Mouse (Mus musculus): ENCODE measurements at regions not wholly inside any gene's neighbourhood (a gene's known extent, or its start where the extent isn't known, plus 50 kb on each side); places are given as distances from the start of the nearest gene placed in this dataset.

DNA sequence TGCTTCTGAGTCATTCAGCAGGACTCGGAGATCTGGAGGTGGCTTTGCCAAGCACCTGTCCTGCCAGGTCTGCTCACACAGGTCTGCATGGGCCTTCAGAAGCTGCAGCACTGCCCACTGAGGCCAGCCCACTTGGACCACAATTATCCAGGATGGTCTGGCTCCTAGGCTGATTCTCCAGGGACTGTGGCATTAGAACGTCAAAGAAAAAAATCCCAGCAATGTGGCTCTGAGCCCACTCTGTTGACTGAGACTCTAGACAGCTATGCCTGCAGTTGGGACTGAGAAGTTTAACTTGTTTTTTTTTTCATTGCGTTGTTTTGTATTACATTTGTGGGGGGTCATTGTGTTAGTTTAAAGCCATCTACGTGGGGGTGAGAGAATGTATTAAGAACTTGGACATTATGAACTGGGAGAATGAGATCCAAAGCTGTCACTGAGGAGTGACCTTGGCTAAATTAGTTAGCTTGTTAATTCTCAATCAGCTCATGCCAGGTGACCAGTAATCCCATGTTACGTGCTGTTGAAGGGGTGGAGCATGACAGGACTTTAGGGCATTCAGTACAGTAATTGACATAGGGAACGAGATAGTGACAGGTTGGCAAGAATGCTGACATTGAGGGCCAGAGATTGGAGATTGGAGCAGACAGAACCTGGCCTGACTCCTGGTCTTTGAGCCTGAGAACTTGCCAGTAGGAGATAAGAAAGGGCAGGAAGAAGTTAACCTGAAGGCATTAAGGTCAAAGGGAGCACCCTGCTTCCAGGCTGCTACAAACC lies 232.0 kb upstream of the Il12b start:
- 68% methylated on average over 6 of the region's 6 CpGs for WGBS
- no peak overlapping the region for H3K4me3 ChIP-seq (ENCODE audit: insufficient read depth, low read depth, low read length)
- H3K27ac ChIP-seq (ENCODE audit: insufficient read depth, low read depth, low read length), result no peak overlapping the region

GRCm38 (mm10) chr11:44172478-44172877 lies 227.4 kb upstream of the Il12b start:
- H3K4me3 ChIP-seq (ENCODE audit: insufficient read depth, low read depth, low read length), result no peak overlapping the region
- TF ChIP-seq CTCF (conservative IDR thresholded peaks at IDR 0.05; ENCODE audit: insufficient read depth, insufficient read length, low read depth, low read length) (no peak), POLR2A (IDR thresholded peaks at IDR 0.05; ENCODE audit: low read depth, low read length) (no peak)

More for the DNA sequence above, 232.0 kb upstream of the Il12b start:
- no peaks in the 10 kb centered on the region for H3K36me3 ChIP-seq (ENCODE audit: control insufficient read depth, insufficient read depth, low read length)
- H3K4me1 ChIP-seq (ENCODE audit: control insufficient read depth, insufficient read depth, low read length), result no peaks in the 10 kb centered on the region
- H3K27me3 ChIP-seq (replicated peaks; ENCODE audit: control insufficient read depth, insufficient read depth, low read length), result no peaks in the 10 kb centered on the region; the same call in 1 of the 2 replicates
- TF ChIP-seq CTCF (conservative IDR thresholded peaks at IDR 0.05; ENCODE audit: insufficient read depth, insufficient read length, low read depth, low read length), result no peak
- TF ChIP-seq POLR2A (IDR thresholded peaks at IDR 0.05; ENCODE audit: low read depth, low read length), result no peak
- DNase-seq, result no peak

DNA sequence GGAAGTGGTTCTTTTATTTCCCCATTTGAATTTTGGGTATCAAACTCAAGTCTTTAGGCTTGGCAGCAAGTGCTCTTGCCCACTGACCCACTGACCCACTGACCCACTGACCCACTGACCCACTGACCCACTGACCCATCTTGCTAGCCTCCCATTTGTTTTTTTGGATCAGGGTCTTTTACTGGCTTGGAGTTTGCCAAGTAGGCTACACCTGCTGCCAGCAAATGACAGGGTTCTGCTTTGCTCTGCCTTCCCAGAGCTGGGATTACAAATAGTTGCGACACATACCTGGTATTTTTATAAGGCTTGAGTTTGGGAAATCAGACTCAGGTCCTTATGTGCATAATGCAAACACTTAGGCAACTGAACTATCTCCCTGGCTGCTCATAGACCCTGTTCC lies 226.7 kb upstream of the Il12b start:
- H3K4me1 ChIP-seq (ENCODE audit: control insufficient read depth, insufficient read depth, low read length), result no peaks in the 10 kb centered on the region
- DNase-seq, result no peak
- H3K36me3 ChIP-seq (ENCODE audit: control insufficient read depth, insufficient read depth, low read length), result no peaks in the 10 kb centered on the region
- H3K27me3 ChIP-seq (replicated peaks; ENCODE audit: control insufficient read depth, insufficient read depth, low read length), result no peaks in the 10 kb centered on the region; the same call in 1 of the 2 replicates
- TF ChIP-seq CTCF (conservative IDR thresholded peaks at IDR 0.05; ENCODE audit: insufficient read depth, insufficient read length, low read depth, low read length), result no peak
- TF ChIP-seq POLR2A (IDR thresholded peaks at IDR 0.05; ENCODE audit: low read depth, low read length), result no peak
- H3K4me3 ChIP-seq (ENCODE audit: insufficient read depth, low read depth, low read length), result no peak overlapping the region
- H3K27ac ChIP-seq (ENCODE audit: insufficient read depth, low read depth, low read length), result no peak overlapping the region
- 92% methylated on average over 1 of the region's 1 CpGs for WGBS

More at GRCm38 (mm10) chr11:44172478-44172877, 227.4 kb upstream of the Il12b start:
- Histone ChIP-seq H3K27me3 (replicated peaks; ENCODE audit: control insufficient read depth, insufficient read depth, low read length) (no peaks in the 10 kb centered on the region; the same call in 1 of the 2 replicates), H3K27ac (ENCODE audit: insufficient read depth, low read depth, low read length) (no peak overlapping the region), H3K4me1 (ENCODE audit: control insufficient read depth, insufficient read depth, low read length) (no peaks in the 10 kb centered on the region), H3K36me3 (ENCODE audit: control insufficient read depth, insufficient read depth, low read length) (no peaks in the 10 kb centered on the region)
- DNase-seq, result no peak
- WGBS, result 84% methylated on average over 4 of the region's 4 CpGs

GRCm38 (mm10) chr11:44174548-44174947 lies 225.3 kb upstream of the Il12b start:
- TF ChIP-seq CTCF (conservative IDR thresholded peaks at IDR 0.05; ENCODE audit: insufficient read depth, insufficient read length, low read depth, low read length) (no peak), POLR2A (IDR thresholded peaks at IDR 0.05; ENCODE audit: low read depth, low read length) (no peak)
- H3K27ac ChIP-seq (ENCODE audit: insufficient read depth, low read depth, low read length), result no peak overlapping the region
- H3K4me3 ChIP-seq (ENCODE audit: insufficient read depth, low read depth, low read length), result no peak overlapping the region
- WGBS, result 59% methylated on average over 2 of the region's 2 CpGs
- no peaks in the 10 kb centered on the region for H3K4me1 ChIP-seq (ENCODE audit: control insufficient read depth, insufficient read depth, low read length)
- DNase-seq, result no peak
- no peaks in the 10 kb centered on the region; the same call in 1 of the 2 replicates for H3K27me3 ChIP-seq (replicated peaks; ENCODE audit: control insufficient read depth, insufficient read depth, low read length)
- no peaks in the 10 kb centered on the region for H3K36me3 ChIP-seq (ENCODE audit: control insufficient read depth, insufficient read depth, low read length)

DNA sequence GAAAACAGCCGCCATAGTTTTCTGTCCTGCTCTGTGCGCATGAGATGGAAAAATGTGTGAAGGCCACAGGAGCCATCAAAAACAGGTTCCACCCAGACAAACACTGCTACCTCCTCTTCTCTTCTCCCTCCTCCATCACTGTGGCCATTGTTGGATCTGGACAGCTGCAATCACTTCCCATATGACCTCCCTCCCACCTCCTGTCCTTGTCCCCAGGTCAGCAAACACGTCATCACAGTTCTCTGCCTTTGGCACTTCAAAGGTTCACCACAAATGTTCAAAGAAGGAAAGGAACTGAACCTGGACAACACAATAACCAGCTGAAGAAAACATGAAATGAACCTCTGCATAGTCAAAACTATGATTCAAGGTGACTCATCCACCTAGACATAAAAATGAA lies 220.2 kb upstream of the Il12b start:
- H3K36me3 ChIP-seq (ENCODE audit: control insufficient read depth, insufficient read depth, low read length), result no peaks in the 10 kb centered on the region
- no peak overlapping the region for H3K27ac ChIP-seq (ENCODE audit: insufficient read depth, low read depth, low read length)
- no peak for TF ChIP-seq POLR2A (IDR thresholded peaks at IDR 0.05; ENCODE audit: low read depth, low read length)
- no peak for TF ChIP-seq CTCF (conservative IDR thresholded peaks at IDR 0.05; ENCODE audit: insufficient read depth, insufficient read length, low read depth, low read length)
- H3K4me3 ChIP-seq (ENCODE audit: insufficient read depth, low read depth, low read length), result no peak overlapping the region
- 82% methylated on average over 3 of the region's 3 CpGs for WGBS
- no peak for DNase-seq
- H3K4me1 ChIP-seq (ENCODE audit: control insufficient read depth, insufficient read depth, low read length), result no peaks in the 10 kb centered on the region
- H3K27me3 ChIP-seq (replicated peaks; ENCODE audit: control insufficient read depth, insufficient read depth, low read length), result no peaks in the 10 kb centered on the region

- TF ChIP-seq CTCF (conservative IDR thresholded peaks at IDR 0.05; ENCODE audit: insufficient read depth, insufficient read length, low read depth, low read length) (no peak), POLR2A (IDR thresholded peaks at IDR 0.05; ENCODE audit: low read depth, low read length) (no peak)
- Histone ChIP-seq H3K27ac (ENCODE audit: insufficient read depth, low read depth, low read length) (no peak overlapping the region), H3K36me3 (ENCODE audit: control insufficient read depth, insufficient read depth, low read length) (no peaks in the 10 kb centered on the region), H3K27me3 (replicated peaks; ENCODE audit: control insufficient read depth, insufficient read depth, low read length) (no peaks in the 10 kb centered on the region), H3K4me3 (ENCODE audit: insufficient read depth, low read depth, low read length) (no peak overlapping the region), H3K4me1 (ENCODE audit: control insufficient read depth, insufficient read depth, low read length) (no peaks in the 10 kb centered on the region)
- DNase-seq, result no peak
- WGBS, result 68% methylated on average over 3 of the region's 3 CpGs
Observed at GRCm38 (mm10) chr11:44183823-44184222, 216.0 kb upstream of the Il12b start.

DNA sequence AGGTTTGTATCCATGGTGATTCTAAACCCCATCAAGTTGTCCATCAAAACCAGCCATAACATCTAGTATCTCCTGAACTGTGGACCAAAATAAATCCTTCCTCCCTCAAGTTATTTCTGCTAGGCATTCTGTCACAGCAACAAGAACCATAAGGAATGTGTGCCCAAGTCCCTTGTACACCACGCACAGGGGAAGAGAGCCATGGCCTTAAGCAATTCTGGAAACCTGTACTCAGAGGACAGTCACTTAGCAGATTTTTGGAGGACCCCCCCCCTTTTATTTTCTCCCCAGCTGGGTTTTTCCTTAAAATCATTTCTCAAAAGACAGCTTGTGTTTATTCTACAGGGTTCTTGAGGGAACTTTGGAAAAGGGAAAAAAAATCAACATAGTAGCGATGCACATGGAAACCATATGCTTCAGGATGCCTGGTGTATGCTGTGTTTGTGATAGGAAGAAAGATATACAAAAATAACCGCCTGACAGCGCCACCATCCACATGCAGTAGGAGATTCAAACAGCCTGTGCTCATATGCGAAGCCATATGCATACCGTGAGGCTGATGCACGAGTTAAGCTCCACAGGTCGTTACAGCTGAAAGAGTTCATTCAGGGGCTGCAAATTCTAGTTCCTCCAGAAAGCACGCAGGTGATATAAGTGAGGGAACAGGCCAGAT lies 214.5 kb upstream of the Il12b start:
- 74% methylated on average over 9 of the region's 9 CpGs for WGBS
- no peak overlapping the region for H3K4me3 ChIP-seq (ENCODE audit: insufficient read depth, low read depth, low read length)
- H3K36me3 ChIP-seq (ENCODE audit: control insufficient read depth, insufficient read depth, low read length), result no peaks in the 10 kb centered on the region
- no peak overlapping the region for H3K27ac ChIP-seq (ENCODE audit: insufficient read depth, low read depth, low read length)
- no peaks in the 10 kb centered on the region for H3K27me3 ChIP-seq (replicated peaks; ENCODE audit: control insufficient read depth, insufficient read depth, low read length)
- no peak for TF ChIP-seq CTCF (conservative IDR thresholded peaks at IDR 0.05; ENCODE audit: insufficient read depth, insufficient read length, low read depth, low read length)
- no peaks in the 10 kb centered on the region for H3K4me1 ChIP-seq (ENCODE audit: control insufficient read depth, insufficient read depth, low read length)
- DNase-seq, result no peak
